Mouse (Mus musculus) bone marrow macrophage, adult 2 months (primary cell): Measurements from ENCODE around the gene Dusp11. TPM values are rescaled to one million over a fixed set of nuclear protein-coding genes. Genes with fewer than 3 reads are reported as not detected.
"Not testable (repeated sequence)": the region's sequence is repeated elsewhere in the genome, so short reads cannot be mapped to it uniquely, and the experiment has no call there.

ENCODE experiments used
- H3K27ac ChIP-seq: 2 replicates; pipeline ENCODE4 v1.5.1; 2012; ENCODE audit warnings: low read depth, low read length; ENCODE audit not compliant: insufficient read depth
- H3K4me1 ChIP-seq: 2 replicates; pipeline ENCODE4 v1.6.1; 2012; ENCODE audit warnings: low read length; ENCODE audit not compliant: control insufficient read depth, insufficient read depth
- H3K4me3 ChIP-seq: 2 replicates; pipeline ENCODE4 v1.5.1; 2012; ENCODE audit warnings: mild to moderate bottlenecking, low read length, moderate library complexity; ENCODE audit not compliant: insufficient read depth
- CTCF ChIP-seq: IDR thresholded peaks from 2 replicates; pipeline ENCODE4 v1.5.1; 2012; ENCODE audit warnings: low read depth, mild to moderate bottlenecking, low read length, moderate library complexity
- POLR2A ChIP-seq: IDR thresholded peaks from 2 replicates; pipeline ENCODE4 v1.6.1; 2012; ENCODE audit warnings: mild to moderate bottlenecking, low read depth, low read length, borderline replicate concordance
- polyA plus RNA-seq: library from polyadenylated mRNA; stranded (reverse); fragments of >200 nt; gene quantifications from 2 replicates; pipeline ENCODE4 v1.2.4, GENCODE M21; 2012; ENCODE audit not compliant: missing spikeins, insufficient read depth, insufficient read length

Gene Dusp11
- polyA plus RNA-seq = 105 and 108 TPM in 2 replicates

GRCm38 (mm10) chr6:85961101-85962091 lies at the start of gene Dusp11:
Gene Dusp11, minus strand, starts transcription at chr6:85961667.
- TF ChIP-seq POLR2A = 0 out of 2 replicates have a peak, but pooled peaks have one; percentile 26
- no peak for TF ChIP-seq CTCF
- peaks cover 6% of the 10 kb centered on the region for H3K4me1 ChIP-seq
- peak within 1 kb of the TSS; percentile 88 for H3K4me3 ChIP-seq
- H3K27ac ChIP-seq = peak within 1 kb of the TSS; percentile 93

DNA sequence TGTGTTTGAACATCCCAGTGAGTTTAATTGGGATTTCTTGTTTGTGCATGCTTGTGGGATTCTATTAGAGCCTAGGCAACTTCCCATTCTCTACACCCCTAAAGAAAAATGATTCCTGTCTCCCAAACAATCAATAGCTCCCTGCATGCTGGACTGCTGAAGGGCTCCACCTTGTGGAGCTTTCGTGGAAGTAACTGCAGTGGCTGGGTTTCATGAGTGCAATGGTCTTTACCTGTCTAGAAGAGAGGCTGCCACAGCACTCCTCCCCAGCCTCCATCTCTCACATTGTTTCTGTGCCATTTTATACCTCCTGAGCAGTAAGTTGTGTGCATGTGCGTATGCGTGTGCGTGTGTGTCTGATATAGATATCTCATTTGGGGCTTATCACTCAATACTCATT lies 48.5 kb upstream of the Dusp11 start:
- no peak for TF ChIP-seq POLR2A
- peak; percentile 43; the same call in 1 of the 2 replicates for TF ChIP-seq CTCF
- Histone ChIP-seq H3K4me3 (no peak overlapping the region), H3K4me1 (no peaks in the 10 kb centered on the region), H3K27ac (no peak overlapping the region)

DNA sequence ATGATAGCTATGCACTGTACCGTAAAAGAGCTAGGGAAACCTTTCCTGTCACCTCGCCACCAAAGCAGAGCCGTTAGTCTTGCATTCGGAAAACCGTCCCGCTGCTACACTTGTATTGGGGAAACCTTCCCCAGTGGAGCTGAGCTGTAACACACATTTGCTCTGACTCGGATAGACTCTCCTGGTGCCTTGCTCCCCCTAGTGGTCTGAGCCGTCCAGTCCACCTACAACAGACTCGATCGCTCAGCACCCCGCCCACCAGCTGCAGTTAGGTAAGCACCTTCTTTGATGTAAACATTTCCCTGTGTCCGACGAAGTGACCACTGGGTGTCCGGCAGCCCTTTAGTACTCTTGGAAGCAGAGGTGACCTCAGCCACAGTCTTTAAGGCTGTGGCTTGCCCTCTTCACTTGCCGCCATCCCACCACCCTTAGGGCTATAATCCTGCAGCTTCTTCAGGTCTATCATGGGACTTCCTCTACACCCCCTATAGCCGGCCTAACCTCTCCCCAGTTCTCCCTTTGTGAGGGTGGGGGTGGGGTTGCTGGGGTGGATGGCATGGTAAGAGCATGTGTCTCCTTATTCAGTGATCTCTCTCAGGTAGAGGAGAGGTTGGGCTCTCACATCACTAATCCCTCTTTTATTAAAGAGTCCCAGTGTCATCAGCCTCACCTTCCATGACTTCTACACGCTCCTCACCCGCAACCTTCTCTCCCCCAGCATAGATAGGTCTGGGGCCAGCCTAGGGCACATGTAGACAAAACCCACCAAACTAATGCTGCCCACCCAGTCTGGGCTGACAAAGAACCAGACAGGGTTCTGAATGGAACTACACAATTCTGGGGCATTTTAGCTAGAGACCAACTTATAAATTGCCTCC lies 43.0 kb upstream of the Dusp11 start:
- Histone ChIP-seq H3K4me1 (no peaks in the 10 kb centered on the region), H3K4me3 (no peak overlapping the region), H3K27ac (no peak overlapping the region)
- TF ChIP-seq POLR2A = no peak
- peak; percentile 88 for TF ChIP-seq CTCF

DNA sequence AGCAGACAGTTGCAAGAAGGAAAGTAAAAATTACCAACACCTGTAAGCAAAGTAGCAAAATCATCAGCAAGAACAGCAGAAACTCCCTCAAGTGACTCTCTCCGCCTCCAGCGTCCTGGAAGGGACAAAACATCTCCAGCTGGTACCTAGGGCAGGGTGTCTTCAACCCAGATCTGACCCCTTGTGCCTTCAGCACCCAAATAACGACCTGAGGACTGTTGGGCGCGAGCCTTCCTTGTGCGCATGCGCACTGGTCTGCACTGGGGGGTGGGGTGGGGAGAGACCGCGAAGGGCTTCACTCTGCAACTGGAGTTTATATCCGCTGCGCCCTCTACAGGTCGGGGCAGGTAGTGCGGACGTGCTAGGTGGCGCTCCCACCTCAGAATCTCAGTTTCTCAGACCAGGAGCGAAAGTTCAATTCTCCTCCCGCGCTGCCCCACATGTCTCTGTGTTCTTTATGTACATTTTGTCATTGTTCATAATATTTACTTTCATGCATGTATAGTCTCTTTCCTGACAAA lies 42.0 kb upstream of the Dusp11 start:
- Histone ChIP-seq H3K27ac (no peak overlapping the region), H3K4me3 (no peak overlapping the region), H3K4me1 (no peaks in the 10 kb centered on the region)
- TF ChIP-seq CTCF = peak; percentile 59
- TF ChIP-seq POLR2A = no peak

DNA sequence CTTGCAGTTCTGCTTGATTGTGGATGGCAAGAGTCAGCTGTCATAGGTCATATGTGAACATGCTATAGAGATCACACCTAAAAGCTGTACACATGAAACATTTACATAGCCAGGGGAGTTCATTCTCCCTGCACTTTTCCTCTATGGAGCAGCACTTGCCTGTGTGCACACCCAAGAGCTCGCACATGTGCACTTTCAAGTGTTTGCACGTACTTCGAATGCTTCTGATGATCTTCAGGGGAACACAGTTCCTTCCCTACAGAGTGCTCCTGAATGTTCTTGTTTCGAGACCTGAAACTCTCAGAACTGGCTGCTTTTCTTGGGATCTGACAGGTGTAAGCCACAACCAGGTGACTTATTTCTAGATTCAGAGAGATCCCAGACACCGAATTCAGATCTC lies 29.3 kb upstream of the Dusp11 start:
- not testable (repeated sequence) for H3K4me3 ChIP-seq, H3K4me1 ChIP-seq, H3K27ac ChIP-seq

DNA sequence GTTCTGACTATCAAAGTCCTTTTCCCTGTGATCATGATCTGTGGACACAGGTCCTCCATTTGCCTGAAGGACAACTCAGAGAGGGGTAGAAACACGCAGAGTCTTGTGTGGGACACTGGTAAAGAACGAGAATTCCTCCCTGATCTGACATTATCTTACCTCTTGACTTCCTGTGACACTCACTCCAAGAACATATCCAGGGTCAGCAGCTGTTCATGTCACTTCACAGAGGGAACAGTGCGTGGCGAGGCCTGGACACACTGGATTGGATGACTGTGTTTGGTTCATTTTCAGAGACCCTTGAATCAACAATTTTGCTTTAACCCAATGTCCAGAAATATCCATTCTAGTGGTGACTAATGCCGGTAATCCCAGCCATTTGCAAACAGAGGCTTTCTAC lies 28.1 kb upstream of the Dusp11 start:
- H3K27ac ChIP-seq, H3K4me1 ChIP-seq: not testable (repeated sequence)

DNA sequence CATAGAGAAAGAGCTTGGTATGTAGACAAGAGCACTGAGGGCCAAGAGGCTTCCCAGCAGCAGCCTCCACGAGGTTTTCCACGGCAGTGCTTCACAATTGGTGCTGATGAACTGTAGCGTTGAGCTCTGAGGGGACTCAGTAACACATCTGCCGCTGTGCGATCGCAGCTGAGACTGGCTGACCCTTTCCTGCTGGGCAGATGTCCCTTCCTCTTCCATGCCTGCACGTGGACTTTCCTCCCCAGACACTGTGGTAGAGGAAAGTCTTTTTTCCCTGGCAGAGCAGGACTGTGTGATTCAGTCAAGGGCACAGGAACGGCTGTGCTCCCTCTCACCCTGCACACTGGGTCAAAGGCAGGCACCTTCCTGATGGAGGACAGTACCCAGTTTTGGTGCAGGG lies 22.9 kb upstream of the Dusp11 start:
- Histone ChIP-seq H3K4me1 (no peaks in the 10 kb centered on the region), H3K27ac (no peak overlapping the region), H3K4me3 (no peak overlapping the region)
- no peak for TF ChIP-seq POLR2A
- TF ChIP-seq CTCF = no peak

More for the DNA sequence above, 28.1 kb upstream of the Dusp11 start:
- H3K4me3 ChIP-seq = not testable (repeated sequence)

DNA sequence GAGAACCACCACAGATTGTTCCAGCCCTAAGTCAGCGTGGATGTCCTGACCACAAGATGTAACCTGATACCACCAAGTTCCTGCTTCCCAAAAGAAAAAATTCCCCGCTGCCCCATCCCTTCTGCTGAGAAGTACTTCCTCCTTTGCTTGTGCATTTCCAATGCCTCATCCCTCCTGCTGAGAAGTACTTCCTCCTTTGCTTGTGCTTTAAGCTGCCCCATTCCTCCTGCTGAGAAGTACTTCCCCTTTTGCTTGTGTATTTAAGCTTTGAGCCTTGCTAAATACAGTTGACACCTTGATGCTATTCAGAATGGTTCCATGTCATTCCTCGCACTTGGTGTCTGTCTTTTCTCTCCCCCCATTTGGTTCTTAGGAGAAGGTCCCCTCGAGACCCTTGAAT lies 17.3 kb upstream of the Dusp11 start:
- not testable (repeated sequence) for H3K4me1 ChIP-seq, H3K27ac ChIP-seq, H3K4me3 ChIP-seq

GRCm38 (mm10) chr6:85976242-85976641 lies 14.8 kb upstream of the Dusp11 start:
- H3K4me3 ChIP-seq = no peak overlapping the region
- no peaks in the 10 kb centered on the region for H3K4me1 ChIP-seq
- no peak overlapping the region for H3K27ac ChIP-seq
- TF ChIP-seq POLR2A = no peak
- TF ChIP-seq CTCF = no peak

GRCm38 (mm10) chr6:85975761-85976160 lies 14.3 kb upstream of the Dusp11 start:
- no peaks in the 10 kb centered on the region for H3K4me1 ChIP-seq
- H3K4me3 ChIP-seq = no peak overlapping the region
- TF ChIP-seq POLR2A (no peak), CTCF (no peak)
- no peak overlapping the region for H3K27ac ChIP-seq
